Comparison of ENCODE assay signal across 8 mouse cellular contexts in genomic region chrX:8206015-8206693, GRCm38 (mm10). TPM values are rescaled to one million over a fixed set of nuclear protein-coding genes. Genes with fewer than 3 reads are reported as not detected.
DNase-seq lines count a peak whose midpoint lies in the region.

Gene Porcn (minus strand): TSS chrX:8206525.

- DNase-seq in R1 (ENCODE audit: low read depth, low spot score), result peak; percentile 92
- peak; percentile 91 to 92 for DNase-seq in cerebellum, postnatal 14 days
- DNase-seq in frontal cortex, postnatal 10 days (ENCODE audit: low spot score in 2 of 2), result peak; percentile 59 to 84
- DNase-seq in hindbrain, embryonic 10.5 days (ENCODE audit: low spot score), result peak; percentile 84
- DNase-seq in layer of hippocampus, postnatal 14 days (ENCODE audit: low spot score in 2 of 2), result peak; percentile 70 to 84
- peak; percentile 91 for DNase-seq in lung, postnatal 10 days
- peak; percentile 80 for DNase-seq in retina, embryonic 14.5 days (ENCODE audit: low spot score)
- peak; percentile 49 to 65 for DNase-seq in thymus, postnatal 36 days

- no peaks in the 10 kb centered on the region for H3K36me3 ChIP-seq in hindbrain, embryonic 10.5 days

- 14% methylated on average over 46 of the region's 46 CpGs for WGBS in hindbrain, embryonic 10.5 days

- peaks cover 4% of the 10 kb centered on the region; the same call in 1 of the 2 replicates for H3K4me1 ChIP-seq in hindbrain, embryonic 10.5 days (replicated peaks)

- peaks cover 9% of the 10 kb centered on the region; the same call in 1 of the 2 replicates for H3K9me3 ChIP-seq in hindbrain, embryonic 10.5 days

- peak within 1 kb of the TSS; percentile 82 for H3K27ac ChIP-seq in hindbrain, embryonic 10.5 days

- H3K4me3 ChIP-seq in hindbrain, embryonic 10.5 days, result peak within 1 kb of the TSS; percentile 61

- no peaks in the 10 kb centered on the region for H3K27me3 ChIP-seq in hindbrain, embryonic 10.5 days (ENCODE audit: insufficient read depth, poor library complexity, severe bottlenecking)

RNA-seq across cellular contexts. Expression of gene Porcn, which starts in this region (rescaled TPM):
- 15.1 and 22.6 TPM in 2 replicates for polyA plus RNA-seq in hindbrain, embryonic 10.5 days (2016; fragmentation: Nextera tagmentation; extraction: Ambion mirVana)
- total RNA-seq in layer of hippocampus, postnatal 14 days (2021), result 10 to 100 TPM; 87.1 to 91.3 TPM

Comparison
In these comparisons a context has a peak if more than half of its experiments do, and no peak if none do; other contexts are left out.
1. Peak in every context shown above with its lines: DNase-seq, H3K4me3 ChIP-seq and H3K27ac ChIP-seq.